15 mouse cellular contexts compared by ENCODE assay signal in genomic region chr7:47080868-47081267, GRCm38 (mm10). TPM values are rescaled to one million over a fixed set of nuclear protein-coding genes. Genes with fewer than 3 reads are reported as not detected.
DNase-seq lines count a peak whose midpoint lies in the region; ATAC-seq and TF ChIP-seq lines count a peak whose summit lies in the region.
"Had no signal": no experiment of that assay in that cellular context is flagged by ENCODE, and none has a peak within 500 bp of the region (broad histone marks: within the 10 kb centered on the region; RNA-seq: fewer than 3 reads in every experiment).

No protein-coding gene starts in this region.

- no peaks in the 10 kb centered on the region for H3K4me1 ChIP-seq in heart, postnatal 0 days (ENCODE audit: control insufficient read depth, insufficient read depth)

- no peak for TF ChIP-seq EP300 in heart, postnatal 0 days (IDR thresholded peaks at IDR 0.05; ENCODE audit: low read depth)

- H3K4me2 ChIP-seq in heart, postnatal 0 days (ENCODE audit: low read depth, low read length) = no peak overlapping the region
- H3K4me2 ChIP-seq: heart, embryonic 12.5 days; hindbrain, embryonic 12.5 days; limb, embryonic 13.5 days had no signal

- H3K4me3 ChIP-seq in heart, postnatal 0 days (ENCODE audit: low read depth, low read length) = no peak overlapping the region
- H3K4me3 ChIP-seq: heart, embryonic 12.5 days; hindbrain, embryonic 12.5 days; limb, embryonic 13.5 days had no signal

- H3K27me3 ChIP-seq in heart, postnatal 0 days (ENCODE audit: control insufficient read depth, insufficient read depth, low read length) = no peaks in the 10 kb centered on the region
- H3K27me3 ChIP-seq: hindbrain, embryonic 12.5 days; limb, embryonic 13.5 days had no signal

- no peaks in the 10 kb centered on the region for H3K9me3 ChIP-seq in heart, postnatal 0 days (replicated peaks; ENCODE audit: control insufficient read depth, low read length)
- H3K9me3 ChIP-seq: heart, embryonic 12.5 days; hindbrain, embryonic 12.5 days; limb, embryonic 13.5 days; megakaryocyte, embryonic 14.5 days had no signal

- ATAC-seq in heart, postnatal 0 days (ENCODE audit: insufficient read depth, low read depth) = 0 out of 2 replicates have a peak, but pooled peaks have one; percentile 22
- ATAC-seq in megakaryocyte, adult 5-6 weeks (ENCODE audit: poor library complexity, severe bottlenecking) = 0 out of 2 replicates have a peak, but pooled peaks have one; percentile 25

- no peak for DNase-seq in heart, postnatal 0 days (ENCODE audit: low spot score)
- no peak for DNase-seq in heart, adult 8-10 months (ENCODE audit: low spot score)
- peak; percentile 24 for DNase-seq in left cerebral cortex, postnatal 4 days
- no peak for DNase-seq in left cerebral cortex, postnatal 36 days (ENCODE audit: low spot score in 2 of 2)
- peak; percentile 56 for DNase-seq in right cerebral cortex, postnatal 14 days
- DNase-seq in right cerebral cortex, postnatal 36 days (ENCODE audit: low spot score in 2 of 2) = no peak
- DNase-seq in adipocyte (ENCODE audit: low spot score) = no peak

- 38% methylated on average over 3 of the region's 3 CpGs for WGBS in heart, postnatal 0 days

- H3K9ac ChIP-seq in heart, postnatal 0 days (replicated peaks; ENCODE audit: low read depth, low read length) = no peak overlapping the region
- H3K9ac ChIP-seq: forebrain, postnatal 0 days; heart, embryonic 12.5 days; hindbrain, embryonic 12.5 days; limb, embryonic 13.5 days had no signal

- H3K27ac ChIP-seq in heart, postnatal 0 days (ENCODE audit: low read depth) = no peak overlapping the region
- H3K27ac ChIP-seq: hindbrain, embryonic 12.5 days; limb, embryonic 13.5 days had no signal

- intact Hi-C loops in left cerebral cortex, postnatal 4 days (cut with DNase I) = loop anchor here (5.0 kb wide), 1 partner anchor 59 kb away; no protein-coding TSS in a partner anchor
- intact Hi-C loops in left cerebral cortex, postnatal 36 days (cut with DNase I) = loop anchor here (2.0 to 5.0 kb wide), 3 partner anchors 51 to 66 kb away; partner anchors contain the start of gene Ptpn5

- H3K36me3 ChIP-seq in heart, postnatal 0 days (replicated peaks; ENCODE audit: control insufficient read depth, insufficient read depth, low read length) = no peaks in the 10 kb centered on the region
- H3K36me3 ChIP-seq: heart, embryonic 12.5 days; limb, embryonic 13.5 days had no signal

- no peak for TF ChIP-seq CTCF in heart, postnatal 0 days (IDR thresholded peaks at IDR 0.05; ENCODE audit: low read depth)

RNA-seq across cellular contexts. Expression of gene Tmem86a, which starts 30.5 kb away (rescaled TPM):
- 12.8 and 18.5 TPM in 2 replicates for total RNA-seq in heart, postnatal 0 days (2014; rRNA removed; ENCODE audit: low replicate concordance)
- 32.0 and 32.3 TPM in 2 replicates for polyA plus RNA-seq in heart, postnatal 0 days (2015; fragmentation: Nextera tagmentation; extraction: Ambion mirVana)
- 10 to 100 TPM; 20.6 to 33.5 (median 24.9) TPM for total RNA-seq in heart, adult 8-10 months (2022)
- total RNA-seq in left cerebral cortex, postnatal 4 days (2021) = 10 to 100 TPM; 10.6 to 12.4 TPM
- 10 to 100 TPM; 15.1 to 17.1 TPM for total RNA-seq in left cerebral cortex, postnatal 36 days (2021)
- total RNA-seq in megakaryocyte, adult 5-6 weeks (2015) = 10.3 and 12.7 TPM in 2 replicates
- 6.3 and 6.4 TPM in 2 replicates for total RNA-seq in megakaryocyte, adult 5-6 weeks (2017)

RNA-seq across cellular contexts. Expression of gene Ptpn5, which starts 52.6 kb away (rescaled TPM):
- total RNA-seq in heart, postnatal 0 days (2014; rRNA removed; ENCODE audit: low replicate concordance) = not detected in 2 replicates
- not detected in 2 replicates for polyA plus RNA-seq in heart, postnatal 0 days (2015; fragmentation: Nextera tagmentation; extraction: Ambion mirVana)
- not detected for total RNA-seq in heart, adult 8-10 months (2022)
- total RNA-seq in left cerebral cortex, postnatal 4 days (2021) = 100 to 1,000 TPM; 138 to 140 TPM
- 100 to 1,000 TPM; 149 to 184 TPM for total RNA-seq in left cerebral cortex, postnatal 36 days (2021)
- not detected in 2 replicates for total RNA-seq in megakaryocyte, adult 5-6 weeks (2015)
- not detected in 2 replicates for total RNA-seq in megakaryocyte, adult 5-6 weeks (2017)
- total RNA-seq: gastrocnemius, postnatal 14 days; monocyte, adult 5-6 weeks had no signal

Comparison
In these comparisons a context has a peak if more than half of its experiments do, and no peak if none do; other contexts are left out.
1. DNase-seq: peak in left cerebral cortex, postnatal 4 days (single experiment) and right cerebral cortex, postnatal 14 days (single experiment); none in heart, postnatal 0 days (single experiment), heart, adult 8-10 months (single experiment), left cerebral cortex, postnatal 36 days (0 of 2), right cerebral cortex, postnatal 36 days (0 of 2) and adipocyte (single experiment).
2. RNA of gene Ptpn5, which starts 52.6 kb away (total RNA-seq): 149 to 184 TPM in left cerebral cortex, postnatal 36 days and 138 to 140 TPM in left cerebral cortex, postnatal 4 days; not detected in heart, adult 8-10 months, not detected in heart, postnatal 0 days and not detected in megakaryocyte, adult 5-6 weeks; every median in the first group is over 100 times any median in the second.